Mouse (Mus musculus): ENCODE results near the gene Elmo1. TPM values are rescaled to one million over a fixed set of nuclear protein-coding genes. Genes with fewer than 3 reads are reported as not detected.
A peak's percentile ranks its signal among the peaks of the same experiment; 100 is the strongest.

The Elmo1 gene
- polyA plus RNA-seq, 1 experiment from 2014 or later = 24.3 TPM

DNA sequence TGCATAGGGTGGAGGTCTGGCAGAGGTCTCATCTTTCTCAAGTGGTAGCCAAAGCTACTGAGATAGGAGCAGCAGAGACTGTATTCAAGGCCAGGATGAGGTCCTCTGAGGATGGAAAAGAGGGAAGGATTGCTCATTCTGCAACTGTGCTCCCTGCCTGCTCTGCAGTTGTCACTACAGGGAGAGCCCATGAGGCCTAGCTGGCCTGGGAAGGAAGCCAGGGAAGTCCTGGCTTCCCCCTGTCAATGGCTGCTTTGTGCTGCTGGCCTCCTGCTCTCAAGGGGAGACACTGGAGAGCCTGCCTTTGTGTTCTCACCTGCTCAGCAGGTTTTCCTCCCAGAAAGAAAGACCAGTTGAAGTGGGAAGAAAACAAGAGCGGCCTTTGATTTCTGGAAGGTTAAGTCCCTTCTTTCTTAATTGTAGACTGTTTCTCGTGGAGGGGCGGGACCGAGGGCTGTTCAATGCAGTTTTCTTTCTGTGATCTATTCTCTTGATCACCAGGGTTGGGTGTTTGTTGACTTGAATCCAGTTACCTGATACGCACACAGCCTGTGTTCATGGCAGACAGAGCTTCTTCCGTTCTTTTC lies 91.9 kb downstream of the Elmo1 start:
- H3K4me2 ChIP-seq = no peak overlapping the region
- H3K4me1 ChIP-seq = peaks cover 31% of the 10 kb centered on the region
- no peak for ATAC-seq
- WGBS = 20% methylated on average over 6 of the region's 6 CpGs
- no peaks in the 10 kb centered on the region for H3K27me3 ChIP-seq
- no peaks in the 10 kb centered on the region for H3K9me3 ChIP-seq (replicated peaks)
- no peak overlapping the region for H3K27ac ChIP-seq
- no peak overlapping the region for H3K9ac ChIP-seq
- H3K4me3 ChIP-seq = no peak overlapping the region
- no peaks in the 10 kb centered on the region for H3K36me3 ChIP-seq (ENCODE audit: poor library complexity, severe bottlenecking)

DNA sequence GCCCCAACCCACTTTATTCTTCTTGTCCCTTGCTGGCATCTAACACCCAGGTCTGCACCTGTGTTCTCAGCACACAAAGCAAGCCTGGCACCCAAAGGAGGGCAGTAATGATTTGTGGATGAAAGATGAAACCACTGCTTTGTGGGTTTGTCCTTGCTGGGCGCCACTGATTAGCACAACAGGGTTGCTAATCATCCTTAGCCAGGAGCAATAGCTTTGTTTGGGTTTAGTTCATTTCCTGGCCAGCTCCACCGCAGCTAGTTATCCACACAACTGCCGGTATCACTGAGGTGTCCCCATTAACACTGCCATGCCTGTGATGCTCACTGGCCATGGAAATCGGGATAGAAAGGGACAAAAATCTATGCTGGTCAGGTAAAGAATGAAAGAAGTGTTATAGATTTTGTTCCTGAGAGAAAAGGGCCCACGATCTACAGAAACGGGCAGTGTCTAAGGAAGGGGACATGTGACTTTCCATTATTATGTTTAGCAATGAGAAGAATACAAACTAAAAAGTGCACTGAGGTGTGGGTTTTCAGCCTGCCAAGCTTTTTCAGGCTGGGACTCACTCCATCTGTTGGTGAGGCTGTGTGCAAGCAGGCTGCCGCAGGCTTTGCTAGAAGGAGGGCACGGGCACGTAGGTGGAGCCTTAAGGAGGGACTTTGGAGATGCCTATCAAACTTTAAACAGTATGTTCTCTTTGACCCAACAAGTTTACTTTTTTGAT lies 93.3 kb downstream of the Elmo1 start:
- peak; percentile 85 for ATAC-seq
- peaks cover 31% of the 10 kb centered on the region for H3K4me1 ChIP-seq
- no peaks in the 10 kb centered on the region for H3K9me3 ChIP-seq (replicated peaks)
- peak overlapping the region; percentile 27 for H3K4me2 ChIP-seq
- no peak overlapping the region for H3K9ac ChIP-seq
- peak overlapping the region; percentile 55 for H3K27ac ChIP-seq
- H3K4me3 ChIP-seq = no peak overlapping the region
- 4% methylated on average over 9 of the region's 9 CpGs for WGBS
- no peaks in the 10 kb centered on the region for H3K36me3 ChIP-seq (ENCODE audit: poor library complexity, severe bottlenecking)
- no peaks in the 10 kb centered on the region for H3K27me3 ChIP-seq

DNA sequence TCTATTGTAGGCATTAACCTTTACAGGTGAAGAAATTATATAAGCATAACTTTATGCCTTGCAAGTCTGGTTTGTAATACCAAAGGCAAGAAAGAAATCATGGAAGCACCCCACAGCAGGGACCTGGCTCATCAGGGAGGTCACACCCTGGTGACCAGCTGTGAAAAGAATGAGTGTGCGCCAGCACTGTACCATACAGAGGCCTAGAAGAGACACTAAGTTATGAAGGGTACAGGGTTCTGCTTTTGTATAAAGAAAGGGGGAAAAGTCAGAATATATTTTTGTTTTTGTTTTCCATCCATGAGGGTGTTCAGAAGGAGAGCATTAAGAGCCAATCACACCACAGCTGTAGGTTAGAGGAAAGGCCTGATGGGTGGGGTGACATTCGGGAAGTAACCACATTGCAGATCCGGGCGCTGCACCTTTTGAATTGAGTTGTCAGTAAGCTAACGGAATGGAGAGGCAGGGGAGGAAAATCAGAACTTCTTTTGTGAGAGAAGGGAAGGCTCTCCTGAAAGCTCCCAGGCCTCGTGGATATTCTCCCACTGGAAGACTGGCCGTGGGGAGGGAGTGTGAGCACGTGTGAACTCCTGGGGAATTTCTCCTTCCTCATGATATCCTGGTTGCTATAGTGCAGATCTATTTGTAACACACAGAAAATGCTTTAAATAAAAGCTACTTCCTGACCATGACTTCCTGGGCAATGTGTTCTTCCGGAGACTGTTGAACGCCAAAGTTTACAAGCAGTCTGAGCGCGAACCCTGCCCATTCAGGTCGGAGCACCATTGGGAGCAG lies 94.0 kb downstream of the Elmo1 start:
- H3K36me3 ChIP-seq (ENCODE audit: poor library complexity, severe bottlenecking) = no peaks in the 10 kb centered on the region
- H3K4me3 ChIP-seq = no peak overlapping the region
- ATAC-seq = peak; percentile 50; the same call in 1 of the 2 replicates
- peaks cover 31% of the 10 kb centered on the region for H3K4me1 ChIP-seq
- H3K27me3 ChIP-seq = no peaks in the 10 kb centered on the region
- H3K9me3 ChIP-seq (replicated peaks) = no peaks in the 10 kb centered on the region
- H3K4me2 ChIP-seq = no peak overlapping the region
- no peak overlapping the region for H3K9ac ChIP-seq
- no peak overlapping the region; the same call in 1 of the 2 replicates for H3K27ac ChIP-seq
- 66% methylated on average over 13 of the region's 13 CpGs for WGBS

DNA sequence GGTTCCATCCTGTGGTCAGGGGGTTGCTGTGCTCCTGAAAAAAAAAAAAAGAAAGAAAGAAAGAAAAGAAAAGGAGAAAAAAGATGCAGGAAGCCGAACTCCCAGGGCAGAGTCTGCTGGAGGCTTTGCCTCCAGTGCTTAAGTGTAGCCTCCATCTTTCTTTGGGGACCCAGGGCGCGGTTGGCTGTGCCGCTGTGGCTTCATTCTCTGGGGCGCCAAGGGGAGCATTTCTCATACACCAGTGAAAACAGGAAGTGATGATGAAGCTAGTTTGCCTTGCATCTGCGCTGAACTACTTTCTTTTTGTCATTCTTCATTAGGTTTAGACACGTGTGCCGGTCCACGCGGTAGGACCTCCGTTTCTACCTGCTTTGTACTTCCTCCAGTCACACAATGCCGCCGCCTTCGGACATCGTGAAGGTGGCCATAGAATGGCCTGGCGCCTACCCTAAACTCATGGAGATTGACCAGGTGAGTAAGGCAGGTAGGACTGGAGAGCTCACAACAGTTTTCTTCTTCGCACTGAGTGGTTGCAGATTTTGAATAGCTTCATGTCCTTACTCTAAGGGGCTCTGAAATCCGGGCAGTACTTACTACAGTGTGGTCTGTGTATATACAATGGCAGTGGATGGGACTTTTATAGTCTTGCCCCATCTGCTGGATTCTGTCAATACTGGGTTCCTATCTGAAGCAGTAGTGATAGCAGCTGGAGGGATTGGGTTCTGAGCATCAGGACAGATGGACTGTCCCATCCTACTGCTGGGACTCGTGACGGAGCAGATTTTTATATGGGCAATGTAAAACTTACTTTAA lies 94.8 kb downstream of the Elmo1 start:
- 94% methylated on average over 20 of the region's 20 CpGs for WGBS
- H3K27me3 ChIP-seq = no peaks in the 10 kb centered on the region
- no peak for ATAC-seq
- no peak overlapping the region for H3K4me2 ChIP-seq
- H3K4me1 ChIP-seq = peaks cover 31% of the 10 kb centered on the region
- H3K36me3 ChIP-seq (ENCODE audit: poor library complexity, severe bottlenecking) = no peaks in the 10 kb centered on the region
- no peak overlapping the region for H3K9ac ChIP-seq
- no peak overlapping the region for H3K4me3 ChIP-seq
- no peak overlapping the region; the same call in 1 of the 2 replicates for H3K27ac ChIP-seq
- H3K9me3 ChIP-seq (replicated peaks) = no peaks in the 10 kb centered on the region

DNA sequence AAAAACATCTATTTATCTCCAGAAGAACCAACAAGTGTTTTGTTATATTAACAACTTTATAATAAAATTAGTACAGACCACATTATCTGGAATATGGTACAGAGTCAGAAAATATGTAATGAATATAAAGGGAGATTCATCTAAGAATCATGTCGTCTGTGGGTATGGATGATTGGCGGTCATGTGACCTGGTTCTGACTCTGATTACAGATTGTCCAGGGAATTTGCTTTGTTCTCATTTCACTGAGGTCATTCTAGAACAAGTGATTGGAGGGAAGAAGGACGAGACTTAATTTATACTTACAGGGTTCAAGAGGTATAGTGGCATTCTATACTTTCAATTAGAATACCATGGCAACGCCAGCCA lies 95.4 kb downstream of the Elmo1 start:
- Histone ChIP-seq H3K9ac (no peak overlapping the region), H3K9me3 (replicated peaks) (no peaks in the 10 kb centered on the region), H3K27ac (no peak overlapping the region), H3K4me1 (peaks cover 31% of the 10 kb centered on the region), H3K36me3 (ENCODE audit: poor library complexity, severe bottlenecking) (no peaks in the 10 kb centered on the region), H3K4me3 (no peak overlapping the region), H3K4me2 (no peak overlapping the region), H3K27me3 (no peaks in the 10 kb centered on the region)
- WGBS = 63% methylated on average over 4 of the region's 4 CpGs
- no peak for ATAC-seq

DNA sequence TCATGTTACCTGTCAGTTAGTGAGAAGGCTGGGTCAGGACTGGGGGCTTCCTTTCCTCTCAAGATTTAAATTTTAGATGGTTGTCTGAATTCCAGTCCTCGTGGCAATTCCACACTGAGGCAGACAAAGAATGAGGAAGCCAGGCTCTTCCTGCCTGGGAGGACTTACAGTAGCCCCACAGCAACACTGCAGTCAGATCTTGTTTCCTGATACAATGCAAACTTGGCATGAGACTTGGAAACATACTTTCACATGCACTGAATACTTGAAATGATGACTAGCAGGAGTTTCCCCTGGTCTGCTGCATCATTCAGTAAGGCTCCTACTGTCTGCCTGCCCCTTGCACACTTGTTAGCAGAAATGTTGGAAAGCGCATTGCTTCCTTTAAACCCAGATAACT lies 97.3 kb downstream of the Elmo1 start:
- Histone ChIP-seq H3K27ac (no peak overlapping the region), H3K9ac (no peak overlapping the region), H3K36me3 (ENCODE audit: poor library complexity, severe bottlenecking) (no peaks in the 10 kb centered on the region), H3K4me1 (peaks cover 22% of the 10 kb centered on the region), H3K27me3 (no peaks in the 10 kb centered on the region), H3K9me3 (replicated peaks) (no peaks in the 10 kb centered on the region), H3K4me3 (no peak overlapping the region), H3K4me2 (no peak overlapping the region)
- 81% methylated on average over 2 of the region's 2 CpGs for WGBS
- ATAC-seq = no peak

DNA sequence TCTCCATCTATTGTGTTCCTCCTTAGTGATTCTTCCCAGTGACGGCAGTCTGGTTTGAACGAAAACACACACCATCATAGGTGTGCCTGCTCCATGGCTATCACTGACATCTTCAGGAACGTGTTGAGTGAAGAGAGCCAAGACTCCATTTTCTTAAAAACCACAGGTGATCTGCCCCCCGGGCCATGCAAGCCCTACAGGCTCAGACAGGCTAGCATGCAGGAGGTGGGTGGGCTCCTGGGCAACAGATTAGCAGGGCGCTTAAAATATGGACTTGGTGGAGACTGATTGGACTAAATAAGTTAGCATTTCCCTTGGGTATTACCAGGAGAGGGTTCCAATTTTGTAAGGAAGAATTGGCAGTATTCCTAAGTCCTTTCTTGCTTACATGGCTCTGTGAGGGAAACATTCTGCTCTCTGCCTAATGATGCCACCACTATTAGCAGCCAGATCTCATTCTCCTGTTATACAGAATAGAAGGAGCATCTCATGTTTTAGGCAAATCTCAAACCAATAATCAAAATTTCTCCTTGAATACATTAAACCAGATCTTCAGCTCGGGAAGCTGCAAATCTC lies 101.7 kb downstream of the Elmo1 start:
- Histone ChIP-seq H3K4me3 (no peak overlapping the region), H3K9me3 (replicated peaks) (no peaks in the 10 kb centered on the region), H3K4me2 (no peak overlapping the region), H3K36me3 (ENCODE audit: poor library complexity, severe bottlenecking) (no peaks in the 10 kb centered on the region), H3K27ac (no peak overlapping the region), H3K9ac (no peak overlapping the region), H3K27me3 (no peaks in the 10 kb centered on the region), H3K4me1 (no peaks in the 10 kb centered on the region)
- 81% methylated on average over 6 of the region's 6 CpGs for WGBS
- ATAC-seq = no peak

DNA sequence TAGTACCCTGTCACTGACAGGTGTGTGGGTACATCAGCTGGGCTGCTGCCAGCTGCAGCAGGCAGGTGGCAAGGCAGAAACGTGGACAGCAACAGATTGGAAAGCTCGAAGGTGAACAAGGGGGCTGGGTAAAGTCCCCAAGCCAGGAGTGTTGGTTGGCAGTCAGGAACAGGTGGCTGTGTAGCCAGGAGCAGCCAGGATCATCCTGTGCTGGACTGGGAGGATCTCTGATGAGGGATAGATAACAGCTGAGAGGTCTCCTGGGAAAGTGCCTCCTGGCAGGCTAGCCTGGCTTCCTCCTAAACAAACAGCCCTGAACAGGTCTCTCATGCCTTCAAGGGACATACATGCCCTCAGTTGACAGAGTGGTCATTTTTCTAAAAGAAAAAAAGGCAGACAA lies 110.2 kb downstream of the Elmo1 start:
- ATAC-seq = no peak
- H3K27me3 ChIP-seq = no peaks in the 10 kb centered on the region
- no peak overlapping the region for H3K4me2 ChIP-seq
- no peak overlapping the region for H3K27ac ChIP-seq
- no peak overlapping the region for H3K4me3 ChIP-seq
- no peaks in the 10 kb centered on the region for H3K4me1 ChIP-seq
- WGBS = 66% methylated on average over 2 of the region's 2 CpGs
- H3K9ac ChIP-seq = no peak overlapping the region
- H3K9me3 ChIP-seq (replicated peaks) = no peaks in the 10 kb centered on the region
- H3K36me3 ChIP-seq (ENCODE audit: poor library complexity, severe bottlenecking) = no peaks in the 10 kb centered on the region

DNA sequence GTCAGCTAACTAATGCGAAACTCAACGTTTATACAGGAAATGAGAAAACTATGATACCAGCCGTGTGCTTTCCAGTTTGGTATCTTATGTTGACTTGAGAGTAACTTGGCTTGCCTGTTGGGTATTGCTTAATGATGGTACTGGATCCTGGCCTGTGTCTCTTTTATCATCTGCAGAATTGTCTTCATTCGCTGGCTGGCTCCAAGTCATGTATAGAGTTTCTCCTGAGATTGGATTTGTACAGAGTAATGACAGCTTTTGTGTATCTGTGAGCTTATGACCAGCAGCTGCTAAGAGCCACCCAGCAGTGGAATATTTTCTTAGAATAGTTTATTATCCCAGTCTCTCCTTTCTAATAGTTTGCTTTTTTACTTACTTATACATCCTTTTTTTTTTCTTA lies 112.2 kb downstream of the Elmo1 start:
- Histone ChIP-seq H3K27ac (no peak overlapping the region), H3K36me3 (ENCODE audit: poor library complexity, severe bottlenecking) (no peaks in the 10 kb centered on the region), H3K9ac (no peak overlapping the region), H3K27me3 (no peaks in the 10 kb centered on the region), H3K4me1 (no peaks in the 10 kb centered on the region), H3K9me3 (replicated peaks) (no peaks in the 10 kb centered on the region), H3K4me2 (no peak overlapping the region), H3K4me3 (no peak overlapping the region)
- 94% methylated on average over 4 of the region's 4 CpGs for WGBS
- ATAC-seq = no peak

DNA sequence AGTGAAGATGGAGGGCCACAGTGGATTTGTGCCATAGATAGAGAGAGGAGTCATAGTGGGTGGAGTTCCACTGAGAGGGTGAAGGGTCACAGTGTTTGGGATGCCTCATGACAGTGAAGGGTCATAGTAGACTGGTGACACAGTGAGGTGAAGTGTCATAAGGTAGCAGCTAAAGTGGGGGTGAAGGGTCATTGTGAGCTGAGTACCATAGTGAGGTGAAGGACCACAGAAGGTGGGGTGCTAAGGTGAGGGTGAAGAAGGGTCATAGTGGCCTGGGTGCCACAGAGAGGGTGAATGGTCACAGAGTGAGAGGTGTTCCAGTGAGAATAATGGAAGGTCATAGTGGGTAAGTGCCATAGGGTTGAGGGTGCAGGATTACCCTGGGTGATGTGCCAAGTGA lies 113.8 kb downstream of the Elmo1 start:
- Histone ChIP-seq H3K9ac (no peak overlapping the region), H3K36me3 (ENCODE audit: poor library complexity, severe bottlenecking) (no peaks in the 10 kb centered on the region), H3K9me3 (replicated peaks) (no peaks in the 10 kb centered on the region), H3K4me3 (no peak overlapping the region), H3K4me2 (no peak overlapping the region), H3K27me3 (no peaks in the 10 kb centered on the region), H3K4me1 (no peaks in the 10 kb centered on the region), H3K27ac (no peak overlapping the region)
- no peak for ATAC-seq

DNA sequence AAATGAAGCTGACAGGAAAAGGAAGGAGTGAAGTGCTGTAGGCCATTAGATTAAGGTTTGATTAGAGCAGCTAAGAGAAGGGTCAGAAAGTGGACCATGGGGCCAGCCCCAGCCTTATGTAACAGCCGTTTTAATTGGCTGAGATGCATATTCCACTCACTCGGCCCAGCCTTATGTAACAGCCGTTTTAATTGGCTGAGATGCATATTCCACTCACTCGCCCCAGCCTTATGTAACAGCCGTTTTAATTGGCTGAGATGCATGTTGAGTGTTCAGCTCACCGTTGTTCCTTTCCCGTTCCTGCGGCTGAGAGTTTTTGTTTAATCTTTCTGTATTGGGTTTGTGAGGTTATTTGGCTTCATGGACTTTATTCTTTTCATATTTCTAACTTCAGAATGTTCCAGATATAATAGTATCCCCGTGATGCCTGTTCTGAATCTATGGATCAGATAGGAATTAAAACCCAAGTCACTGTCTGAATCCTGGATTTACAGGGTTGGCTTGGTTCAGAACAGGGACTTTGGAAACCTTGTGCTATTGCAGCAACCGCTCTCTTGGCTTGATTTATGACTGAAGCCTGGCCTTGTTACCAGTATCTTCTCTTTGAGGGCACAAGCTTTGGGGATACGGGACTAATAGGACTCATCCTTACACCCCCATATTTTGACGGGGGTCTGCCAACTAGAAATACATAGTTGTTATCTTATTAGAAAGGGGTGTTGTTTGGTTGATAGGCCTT lies 114.8 kb downstream of the Elmo1 start:
- Histone ChIP-seq H3K9me3 (replicated peaks) (no peaks in the 10 kb centered on the region), H3K27me3 (no peaks in the 10 kb centered on the region), H3K36me3 (ENCODE audit: poor library complexity, severe bottlenecking) (no peaks in the 10 kb centered on the region), H3K4me3 (no peak overlapping the region), H3K4me1 (no peaks in the 10 kb centered on the region), H3K27ac (no peak overlapping the region), H3K4me2 (no peak overlapping the region), H3K9ac (no peak overlapping the region)
- peak; percentile 55; the same call in 1 of the 2 replicates for ATAC-seq
- WGBS = 88% methylated on average over 12 of the region's 12 CpGs

All from forebrain, embryonic 13.5 days (tissue).